In the genomic region with DNA sequence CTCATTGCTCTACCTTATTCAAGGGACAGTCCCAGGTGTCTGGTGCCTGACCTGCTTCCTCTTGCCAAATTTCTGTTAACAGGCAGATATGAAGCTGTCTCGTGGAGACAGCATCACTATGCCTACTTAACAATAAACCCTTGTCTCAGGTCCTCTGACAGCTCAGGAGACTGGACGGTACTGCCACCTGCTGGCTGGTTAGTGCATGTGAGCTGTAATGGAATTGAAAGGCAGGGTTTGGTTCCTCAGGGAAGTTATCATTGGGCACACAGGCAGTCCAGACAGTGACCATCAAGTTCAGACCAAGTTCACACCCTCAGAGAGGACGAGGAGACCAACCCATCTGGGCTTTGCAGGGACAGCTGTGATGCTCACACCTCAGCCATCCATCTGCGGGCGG, we compare ENCODE assay signal across 9 mouse cellular contexts.
DNase-seq lines count a peak whose midpoint lies in the region; ATAC-seq and TF ChIP-seq lines count a peak whose summit lies in the region.
"Had no signal": no experiment of that assay in that cellular context is flagged by ENCODE, and none has a peak within 500 bp of the region (broad histone marks: within the 10 kb centered on the region; RNA-seq: fewer than 3 reads in every experiment).

No protein-coding gene starts in this region.

- 0 out of 2 replicates have a peak, but pooled peaks cover 13% of the 10 kb centered on the region for H3K36me3 ChIP-seq in intestine, postnatal 0 days (ENCODE audit: control insufficient read depth, insufficient read depth)
- H3K36me3 ChIP-seq in limb, embryonic 11.5 days (ENCODE audit: control insufficient read depth, insufficient read depth, low read length), result no peaks in the 10 kb centered on the region; the same call in 1 of the 2 replicates
- no peaks in the 10 kb centered on the region; the same call in 1 of the 2 replicates for H3K36me3 ChIP-seq in splenic B cell, adult 2 months (ENCODE audit: control insufficient read depth, insufficient read depth, low read length, poor library complexity, severe bottlenecking)

- ATAC-seq in intestine, postnatal 0 days, result peak; percentile 31; the same call in 1 of the 2 replicates
- no peak; the same call in 1 of the 2 replicates for ATAC-seq in limb, embryonic 11.5 days (ENCODE audit: insufficient number of reproducible peaks, low FRiP score, low TSS enrichment, low read depth)
- peak; percentile 84 for ATAC-seq in monocyte, adult 5-6 weeks (replicated peaks; ENCODE audit: insufficient number of reproducible peaks, low FRiP score, low TSS enrichment, poor library complexity, severe bottlenecking)

- no peaks in the 10 kb centered on the region for H3K9me3 ChIP-seq in intestine, postnatal 0 days (ENCODE audit: control insufficient read depth)
- H3K9me3 ChIP-seq in limb, embryonic 11.5 days (ENCODE audit: control insufficient read depth, low read length), result no peaks in the 10 kb centered on the region

- H3K4me1 ChIP-seq in intestine, postnatal 0 days (replicated peaks; ENCODE audit: control insufficient read depth, insufficient read depth, low read length), result no peaks in the 10 kb centered on the region
- no peaks in the 10 kb centered on the region for H3K4me1 ChIP-seq in limb, embryonic 11.5 days (ENCODE audit: control insufficient read depth, insufficient read depth, low read length)

- H3K9ac ChIP-seq in intestine, postnatal 0 days (ENCODE audit: low read depth, low read length), result no peak overlapping the region
- H3K9ac ChIP-seq in limb, embryonic 11.5 days (ENCODE audit: low read length), result no peak overlapping the region

- no peaks in the 10 kb centered on the region for H3K27me3 ChIP-seq in intestine, postnatal 0 days (replicated peaks; ENCODE audit: control insufficient read depth, insufficient read depth, low read length)
- H3K27me3 ChIP-seq in limb, embryonic 11.5 days (ENCODE audit: control insufficient read depth, insufficient read depth, low read length), result no peaks in the 10 kb centered on the region
- no peaks in the 10 kb centered on the region for H3K27me3 ChIP-seq in splenic B cell, adult 2 months (ENCODE audit: control insufficient read depth, insufficient read depth, low read length, poor library complexity, severe bottlenecking)

- H3K27ac ChIP-seq in gastrocnemius, adult 2 months, result no peak overlapping the region
- H3K27ac ChIP-seq in intestine, postnatal 0 days (ENCODE audit: low read depth, low read length), result no peak overlapping the region
- no peak overlapping the region for H3K27ac ChIP-seq in limb, embryonic 11.5 days (replicated peaks; ENCODE audit: low read depth, low read length)

- peak; percentile 84 for TF ChIP-seq CTCF in gastrocnemius, adult 2 months (IDR thresholded peaks at IDR 0.05)
- peak; percentile 94 for TF ChIP-seq CTCF in intestine, postnatal 0 days (IDR thresholded peaks at IDR 0.05; ENCODE audit: low read depth)

- DNase-seq in 3T3-L1 (ENCODE audit: low read depth, low spot score) (peak; percentile 96), WW6 (ENCODE audit: low read depth, low spot score) (peak; percentile 60)
- peak; percentile 74 to 85 for DNase-seq in cerebellum, postnatal 25 days
- DNase-seq in gastrocnemius, adult 2 months, result peak; percentile 68
- DNase-seq in limb, embryonic 11.5 days (ENCODE audit: low spot score), result peak; percentile 83
- peak; percentile 85 for DNase-seq in splenic B cell, adult 2 months (ENCODE audit: low read depth, low spot score)

- no peak overlapping the region for H3K4me2 ChIP-seq in intestine, postnatal 0 days (replicated peaks; ENCODE audit: low read depth)
- no peak overlapping the region for H3K4me2 ChIP-seq in limb, embryonic 11.5 days (ENCODE audit: low read depth, severe bottlenecking)

- H3K4me3 ChIP-seq in gastrocnemius, adult 2 months, result no peak overlapping the region
- H3K4me3 ChIP-seq in intestine, postnatal 0 days (ENCODE audit: low read depth, low read length), result no peak overlapping the region
- no peak overlapping the region for H3K4me3 ChIP-seq in limb, embryonic 11.5 days (ENCODE audit: low read depth, low read length)
- H3K4me3 ChIP-seq: erythroblast, embryonic 14.5 days had no signal

- intact Hi-C loops in gastrocnemius, adult 2 months (cut with DNase I), result no loop called here

- WGBS in intestine, postnatal 0 days, result 39% methylated on average over 5 of the region's 5 CpGs
- 33% methylated on average over 5 of the region's 5 CpGs for WGBS in limb, embryonic 11.5 days
